Mouse (Mus musculus) right cerebral cortex, postnatal 4 days (tissue): Measurements from ENCODE around the gene Ptger4.
A peak's percentile ranks its signal among the peaks of the same experiment; 100 is the strongest.

Source experiments
- DNase-seq: peaks from one replicate; pipeline ENCODE4 v3.0.0-alpha.2; 2022

The Ptger4 gene

DNA sequence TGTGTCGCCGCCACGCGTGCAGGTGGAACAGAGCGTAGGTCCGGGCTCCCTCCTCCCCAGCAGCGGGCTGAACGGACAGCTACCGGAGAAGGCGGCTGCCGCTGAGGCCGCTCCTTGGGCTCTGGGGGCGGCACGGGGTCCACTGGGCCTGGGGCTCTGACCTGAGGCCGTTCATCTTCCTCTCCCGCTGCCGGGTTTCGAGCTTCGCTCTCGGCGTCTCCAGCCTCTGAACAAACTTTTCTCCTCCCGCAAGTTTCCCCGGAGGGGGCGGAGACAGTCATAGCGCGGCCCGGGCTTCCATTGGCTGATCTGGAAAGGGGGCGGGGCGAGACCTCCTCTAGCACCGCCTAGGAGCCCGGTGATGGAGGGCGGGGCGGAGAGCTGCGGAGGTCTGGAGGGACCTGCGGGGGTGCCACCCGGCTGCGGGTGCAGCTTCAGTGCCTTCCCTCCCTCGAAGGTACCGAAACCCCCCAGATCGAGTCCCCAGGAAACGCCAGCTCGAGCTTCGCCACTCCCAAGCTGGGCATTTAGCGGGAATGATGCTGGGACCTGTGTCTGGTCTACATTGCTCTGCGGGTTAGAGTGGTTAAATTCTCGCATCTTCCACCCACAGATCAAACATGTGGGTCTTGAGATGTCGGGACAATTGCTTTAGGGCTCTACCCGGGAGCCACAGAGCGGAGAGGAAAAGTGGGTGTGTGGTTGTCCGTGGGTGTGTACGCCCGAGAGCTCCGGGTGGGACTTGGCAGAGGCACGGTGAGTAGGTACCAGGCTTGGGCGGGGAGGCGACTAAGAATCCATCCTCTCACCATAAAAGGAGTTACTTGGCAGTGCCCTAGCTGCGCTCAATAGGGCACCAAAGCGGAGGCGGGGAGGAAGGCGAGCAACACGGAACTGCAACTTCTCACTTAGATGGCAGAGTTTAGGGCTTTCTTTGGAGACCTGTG lies at the start of gene Ptger4:
Ptger4 (minus strand) TSS at position 229 of the 947 bp plus-strand sequence.
- DNase-seq = peak; percentile 88

GRCm38 (mm10) chr15:5288412-5288811 lies 44.4 kb upstream of the Ptger4 start:
- DNase-seq = no peak

GRCm38 (mm10) chr15:5287072-5287471 lies 43.1 kb upstream of the Ptger4 start:
- DNase-seq = no peak

DNA sequence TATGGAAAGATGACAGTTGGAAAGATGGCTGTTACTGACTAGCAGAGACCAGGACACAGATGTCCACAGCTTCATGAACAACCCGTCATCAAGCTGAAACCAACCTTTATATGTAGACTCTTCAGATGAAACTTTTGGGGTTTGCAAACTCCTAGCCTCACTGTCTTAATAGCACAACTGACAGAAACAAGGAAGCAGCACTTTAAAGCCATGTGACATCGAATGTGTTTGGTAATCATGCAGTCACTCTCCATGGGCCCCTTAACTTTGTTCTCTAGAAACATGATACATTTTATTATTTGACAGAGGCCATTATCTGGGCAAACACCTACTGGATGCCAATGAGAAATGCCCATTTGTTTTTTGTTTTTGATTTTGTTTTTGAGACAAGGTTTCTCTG lies 37.3 kb upstream of the Ptger4 start:
- DNase-seq = no peak

- DNase-seq = no peak
Measured at GRCm38 (mm10) chr15:5279831-5280230, 35.8 kb upstream of the Ptger4 start.

GRCm38 (mm10) chr15:5278525-5278924 lies 34.5 kb upstream of the Ptger4 start:
- DNase-seq = no peak

DNA sequence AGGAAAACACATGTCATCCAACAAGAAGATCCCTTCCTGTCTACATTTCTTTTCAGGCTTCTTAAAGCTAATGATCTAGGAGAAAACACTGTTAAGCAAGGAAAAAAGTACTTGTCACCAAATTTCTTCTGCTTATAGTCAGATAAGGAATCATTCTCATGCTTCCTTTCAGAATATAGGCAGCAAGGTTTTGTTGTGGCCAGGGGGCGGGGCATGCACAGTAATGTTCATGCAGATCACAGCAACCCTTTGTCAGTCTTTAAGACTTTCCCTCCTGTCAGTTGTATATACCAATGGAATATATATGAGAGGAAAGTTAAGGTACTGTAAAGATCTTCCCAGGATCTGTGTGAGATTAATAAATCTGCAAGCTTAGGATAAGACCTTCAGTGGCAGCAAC lies 30.0 kb upstream of the Ptger4 start:
- no peak for DNase-seq

DNA sequence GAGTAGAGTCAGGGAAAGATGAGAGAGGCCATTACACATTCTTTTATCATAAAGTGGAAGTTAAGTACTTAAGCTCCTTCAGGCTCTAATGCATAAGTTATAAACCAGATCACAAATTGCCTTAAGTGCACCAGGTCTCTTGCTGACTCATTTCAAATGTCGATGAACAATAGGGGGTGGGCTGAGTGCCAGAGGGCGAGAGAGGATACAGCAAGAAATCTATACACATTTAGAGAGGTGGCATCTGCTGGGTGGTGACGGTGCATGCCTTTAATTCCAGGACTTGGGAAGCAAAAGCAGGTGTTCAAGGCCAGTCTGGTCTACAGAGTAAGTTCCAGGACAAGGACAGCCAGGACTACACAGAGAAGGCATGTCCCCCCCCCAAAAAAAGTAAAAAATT lies 22.1 kb upstream of the Ptger4 start:
- no peak for DNase-seq

DNA sequence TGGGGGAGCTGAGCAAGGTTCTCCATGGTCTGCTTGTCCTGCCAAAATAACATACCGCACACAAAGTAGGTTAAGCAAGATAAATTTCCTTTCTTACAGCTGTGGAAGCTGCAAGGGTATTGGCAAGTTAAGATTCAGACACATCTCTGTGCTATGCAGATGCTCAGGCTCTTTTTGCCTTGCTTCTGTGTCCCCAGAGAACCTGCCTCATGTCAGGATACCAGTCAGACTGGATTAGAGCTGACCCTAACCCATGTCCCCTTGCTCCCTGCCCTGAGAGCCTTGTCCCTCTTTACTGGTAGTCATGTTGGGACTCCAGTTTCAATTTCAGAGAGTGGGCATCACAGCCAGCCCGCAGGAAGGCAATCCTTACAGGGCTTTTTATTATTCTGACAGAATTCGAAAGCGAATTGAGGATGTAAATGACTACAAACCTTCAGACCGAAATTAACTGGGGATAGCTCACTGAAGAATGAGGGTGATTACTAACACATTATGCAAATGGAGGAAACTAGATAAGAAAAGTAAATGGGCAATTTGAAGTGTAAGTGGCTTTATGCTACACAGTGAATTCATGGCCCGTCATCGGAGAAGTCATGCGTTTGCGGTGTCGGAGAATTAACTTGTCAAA lies 19.0 kb upstream of the Ptger4 start:
- no peak for DNase-seq

- DNase-seq = no peak
Measured at GRCm38 (mm10) chr15:5262095-5262667, 18.2 kb upstream of the Ptger4 start.

GRCm38 (mm10) chr15:5261004-5261403 lies 17.0 kb upstream of the Ptger4 start:
- no peak for DNase-seq

DNA sequence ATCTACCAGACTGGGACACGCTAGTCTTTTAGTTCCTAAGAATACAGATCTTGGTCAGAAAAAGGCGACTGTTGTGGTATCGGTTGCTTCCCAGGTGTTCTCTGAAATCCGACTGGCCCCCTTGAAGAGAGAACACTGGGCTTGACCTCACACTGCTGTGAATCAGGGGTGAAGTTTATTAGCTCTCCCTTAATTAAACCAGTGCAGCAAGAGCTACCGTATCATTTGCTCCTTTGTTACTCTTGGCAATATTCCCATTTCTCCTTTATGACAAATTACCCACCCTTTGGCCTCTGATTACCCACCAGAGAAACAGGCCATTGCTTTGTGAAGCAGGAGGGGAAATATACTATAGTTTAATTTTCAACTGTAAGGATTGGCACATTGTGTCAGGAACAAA lies 16.2 kb upstream of the Ptger4 start:
- no peak for DNase-seq

- no peak for DNase-seq
Measured at GRCm38 (mm10) chr15:5250182-5250581, 6.2 kb upstream of the Ptger4 start.

DNA sequence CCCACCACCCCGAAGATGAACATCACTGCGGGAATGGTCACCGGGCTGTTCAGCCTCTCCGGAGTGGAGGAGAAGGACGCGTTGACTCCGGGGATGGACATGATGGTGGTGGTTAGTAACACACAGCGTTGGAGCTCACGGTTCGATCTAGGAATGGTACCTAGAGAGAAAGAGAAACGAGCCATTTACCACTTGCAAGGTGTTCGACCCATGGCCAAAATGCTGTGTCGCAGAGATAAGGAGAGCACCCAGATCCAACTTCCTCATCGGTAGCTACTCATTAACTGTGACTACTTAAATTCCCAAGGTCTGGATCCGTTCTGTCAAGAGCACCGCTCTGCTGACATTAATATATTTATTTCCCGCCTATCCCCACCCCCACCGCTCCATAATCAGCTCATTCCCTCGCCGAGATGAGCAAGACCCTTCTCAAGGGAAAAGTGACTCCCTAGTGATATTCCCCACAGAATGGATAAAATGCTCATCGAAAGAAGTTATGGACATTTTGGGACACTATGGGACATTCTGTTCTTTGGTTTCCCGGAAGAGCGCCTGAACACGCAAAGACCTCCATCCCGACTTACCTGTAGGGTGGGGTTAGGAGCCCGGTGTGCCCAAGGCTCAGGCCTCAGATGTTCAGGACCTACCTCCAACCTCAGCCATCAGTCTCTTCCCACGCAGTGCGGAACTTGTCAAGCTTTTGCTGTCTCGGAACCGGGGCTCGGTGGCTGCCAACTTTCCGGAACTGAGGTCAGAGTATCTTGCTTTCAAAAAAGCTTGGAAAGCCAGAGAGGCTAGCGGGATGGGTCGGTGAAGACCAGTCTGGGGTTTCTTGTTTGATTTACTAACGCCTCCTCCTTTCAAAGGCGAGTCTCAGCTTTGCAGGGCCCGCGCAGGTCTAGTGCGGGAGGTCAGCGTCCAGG lies 690 bp downstream of the Ptger4 start:
- DNase-seq = peak; percentile 16

- DNase-seq = peak; percentile 29
Measured at GRCm38 (mm10) chr15:5242241-5243035, 1.5 kb downstream of the Ptger4 start.

DNA sequence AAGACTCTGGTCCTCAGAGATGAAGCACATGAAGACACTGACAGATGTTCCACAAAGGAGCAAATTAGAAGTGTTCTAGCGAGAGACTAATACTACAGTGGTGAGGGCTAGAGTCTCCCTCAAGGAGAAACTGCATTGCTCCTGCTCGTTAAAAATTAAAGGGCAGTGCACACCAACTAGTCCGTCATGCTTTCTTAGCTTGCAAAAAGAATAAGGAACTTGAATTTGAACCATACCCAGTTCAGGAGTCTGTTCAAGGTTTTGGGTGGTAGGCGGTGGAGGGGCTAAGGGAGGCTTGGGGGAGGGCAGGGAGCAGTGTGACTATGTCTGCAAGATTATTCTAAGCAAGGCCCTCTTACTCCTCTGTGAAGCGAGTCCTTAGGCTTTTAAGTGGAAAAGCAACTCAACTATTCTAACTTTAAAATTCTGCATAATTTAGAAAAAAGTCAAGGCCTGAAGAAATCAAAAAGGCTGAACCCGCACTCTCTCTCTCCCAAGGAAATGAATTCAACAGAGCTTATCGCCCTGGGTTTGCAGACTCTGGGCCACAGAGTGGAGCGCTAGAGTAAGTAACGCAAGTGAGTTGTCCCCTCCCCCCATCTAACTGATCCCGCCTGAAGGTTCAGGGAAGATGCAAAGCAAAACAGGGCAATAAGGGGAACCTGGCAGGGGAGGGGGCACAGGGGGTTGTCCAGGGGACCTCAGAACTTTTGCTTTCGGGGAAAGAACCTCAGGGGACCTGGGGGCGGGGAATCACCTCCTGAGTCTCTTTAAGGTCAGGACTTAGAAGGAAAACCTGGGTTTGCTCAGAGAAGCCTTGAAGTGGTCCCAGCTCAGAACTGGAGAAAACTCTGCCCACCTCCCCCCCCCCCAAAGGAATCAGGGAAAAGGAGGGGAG lies 2.4 kb downstream of the Ptger4 start:
- peak; percentile 31 for DNase-seq

DNA sequence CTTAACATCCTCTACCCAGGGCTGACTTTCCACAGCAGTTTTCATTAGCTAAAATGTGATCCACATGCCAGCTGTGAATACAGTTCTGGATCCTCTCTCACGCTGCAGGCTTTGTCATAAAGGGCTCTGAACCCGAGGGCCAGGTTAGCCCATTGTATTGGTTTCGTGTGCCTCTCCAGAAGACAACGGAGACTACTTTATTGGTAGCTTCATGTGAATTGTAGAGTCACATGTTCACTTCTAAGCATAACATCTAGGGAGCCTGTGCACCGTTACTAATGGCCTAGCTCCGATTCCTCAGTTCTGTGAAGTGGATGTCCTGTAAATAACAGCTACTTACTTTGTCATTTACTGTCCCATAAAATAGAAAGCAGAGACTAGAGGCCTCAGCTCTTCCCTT lies 3.6 kb downstream of the Ptger4 start:
- no peak for DNase-seq

DNA sequence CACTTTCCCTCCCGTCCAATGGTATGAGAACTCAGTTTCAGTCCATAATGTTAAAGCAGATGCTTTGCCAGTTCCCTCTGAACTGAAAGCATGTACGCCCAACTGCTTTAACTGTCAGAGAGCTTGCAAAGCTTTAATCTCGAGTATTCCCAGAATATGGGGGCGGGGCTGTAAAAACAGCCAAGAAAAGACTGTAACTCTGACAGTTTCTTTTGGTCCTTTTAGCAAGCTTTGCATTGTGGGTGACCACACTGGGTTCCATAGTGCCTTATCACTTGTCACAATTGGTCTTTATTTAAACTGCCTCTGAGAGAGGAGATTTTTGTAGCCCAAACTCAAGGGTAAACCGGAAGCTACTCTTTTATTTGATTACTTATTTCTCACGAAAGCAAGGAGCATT lies 4.1 kb downstream of the Ptger4 start:
- DNase-seq = no peak

GRCm38 (mm10) chr15:5239361-5239760 lies 4.6 kb downstream of the Ptger4 start:
- DNase-seq = no peak

GRCm38 (mm10) chr15:5238553-5238952 lies 5.4 kb downstream of the Ptger4 start:
- DNase-seq = no peak

DNA sequence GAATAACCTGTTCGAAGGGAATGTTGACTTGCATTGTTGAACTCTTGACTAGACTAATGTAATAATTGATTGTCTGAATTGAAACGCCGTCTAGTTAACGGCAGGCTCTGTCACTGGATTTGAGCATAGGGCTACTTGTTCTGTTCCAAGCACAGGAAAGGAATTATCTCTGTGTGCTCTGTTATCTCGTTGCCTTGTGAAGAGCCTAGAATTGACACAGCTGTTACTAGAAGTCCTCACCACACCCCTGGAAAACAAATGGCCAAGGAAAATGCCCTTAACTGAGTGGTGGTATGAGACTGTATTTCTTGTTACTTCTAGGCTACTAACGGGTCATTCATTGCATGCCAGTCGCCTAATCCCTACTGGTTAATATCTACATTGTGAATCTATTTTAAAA lies 5.9 kb downstream of the Ptger4 start:
- DNase-seq = no peak
